Mouse (Mus musculus) gastrocnemius, adult 18-20 months (tissue): ENCODE measurements around the gene Actr10. TPM values are rescaled to one million over a fixed set of nuclear protein-coding genes. Genes with fewer than 3 reads are reported as not detected.
A peak's percentile ranks its signal among the peaks of the same experiment; 100 is the strongest.

Source experiments
- DNase-seq: peaks from one replicate; pipeline ENCODE4 v3.0.0; 2021; ENCODE audit warnings: low spot score
- total RNA-seq, 2 experiments: library from RNA; stranded (reverse); gene quantifications; 2 replicates each; pipeline ENCODE4 v1.2.3; 2021

Gene Actr10
- total RNA-seq, 2 experiments from 2014 or later = 93.2 to 103 TPM

DNA sequence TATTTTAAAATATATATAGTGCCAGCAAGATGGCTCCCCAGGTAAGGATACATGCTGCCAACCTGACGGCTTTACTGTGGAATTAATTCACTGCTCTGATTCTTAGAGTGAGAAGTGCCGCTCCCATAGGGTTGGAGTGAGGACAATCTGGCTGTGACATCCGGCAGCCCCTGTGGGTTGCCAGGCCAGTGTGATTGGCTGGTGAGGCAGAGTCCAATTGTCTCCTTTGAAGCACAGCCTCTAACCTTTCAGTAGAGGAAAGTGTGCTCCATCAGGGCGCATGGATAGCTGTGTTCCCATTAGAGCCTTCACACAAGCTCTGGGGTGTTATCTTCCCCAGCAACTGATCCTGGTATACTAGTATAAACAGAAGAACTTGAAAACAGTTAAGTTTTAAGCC is 21.0 kb downstream of the Actr10 start:
- no peak for DNase-seq

GRCm38 (mm10) chr12:70967581-70967980 is 29.9 kb downstream of the Actr10 start:
- no peak for DNase-seq

DNA sequence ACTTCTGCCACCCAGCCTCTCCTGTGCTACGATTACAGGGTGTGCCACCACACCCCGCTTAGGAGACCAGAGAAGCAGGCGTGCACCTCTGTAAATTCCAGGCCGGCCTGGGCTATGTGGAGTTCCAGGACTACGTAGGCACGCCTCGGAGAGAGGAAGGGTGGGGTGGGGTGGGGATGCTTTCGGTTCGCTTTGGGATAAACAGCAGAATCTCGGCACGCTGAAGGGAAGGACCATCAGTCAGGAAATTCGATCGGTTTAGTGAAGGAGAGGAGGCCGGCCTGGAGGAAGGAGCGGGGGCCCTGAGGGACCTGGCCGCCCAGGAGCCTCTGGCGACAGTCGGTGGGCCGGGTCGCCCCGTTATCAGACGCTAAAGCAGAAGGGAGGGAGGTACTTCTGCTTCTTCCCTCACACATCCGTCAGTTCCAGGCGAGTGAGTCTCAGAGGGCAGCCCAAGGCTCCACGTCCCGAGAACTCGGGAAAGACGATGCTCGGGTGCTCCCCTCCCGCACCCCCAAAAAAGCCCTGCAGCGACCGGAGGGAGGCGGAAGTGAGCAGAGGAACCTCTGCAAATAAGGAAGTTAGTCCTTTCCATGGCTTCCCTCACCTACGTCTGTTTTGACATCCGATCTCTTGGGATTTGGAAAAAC is 30.6 kb downstream of the Actr10 start:
- DNase-seq = peak; percentile 83

GRCm38 (mm10) chr12:70968791-70969307 is 31.2 kb downstream of the Actr10 start:
- peak; percentile 86 for DNase-seq

GRCm38 (mm10) chr12:70969485-70970184 is 32.0 kb downstream of the Actr10 start:
- DNase-seq = peak; percentile 57

DNA sequence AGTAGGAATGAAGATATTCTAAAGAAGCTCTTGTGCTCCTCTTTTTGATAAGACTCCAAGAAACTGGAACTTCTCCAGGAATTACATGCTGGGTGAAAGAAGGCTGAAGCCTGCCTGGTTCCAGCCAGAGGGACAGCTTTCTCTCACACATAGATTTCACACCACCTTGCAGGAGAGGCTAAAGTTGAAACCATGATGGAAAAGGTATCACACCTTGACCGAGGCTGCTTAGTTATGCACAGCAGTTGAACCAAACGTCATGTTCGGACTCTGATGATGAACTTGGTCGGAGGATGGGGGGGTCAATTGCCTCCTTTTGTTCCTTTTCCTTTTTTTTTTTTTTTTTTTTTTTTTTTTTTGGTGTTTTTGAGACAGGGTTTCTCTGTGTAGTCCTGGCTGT is 36.2 kb downstream of the Actr10 start:
- no peak for DNase-seq

- peak; percentile 92 for DNase-seq
Measured at GRCm38 (mm10) chr12:70974441-70975266, 37.0 kb downstream of the Actr10 start, which contains the start of gene Psma3. Gene Psma3, plus strand, starts transcription at chr12:70974621.

GRCm38 (mm10) chr12:70975406-70975805 is 37.7 kb downstream of the Actr10 start:
- DNase-seq = no peak

DNA sequence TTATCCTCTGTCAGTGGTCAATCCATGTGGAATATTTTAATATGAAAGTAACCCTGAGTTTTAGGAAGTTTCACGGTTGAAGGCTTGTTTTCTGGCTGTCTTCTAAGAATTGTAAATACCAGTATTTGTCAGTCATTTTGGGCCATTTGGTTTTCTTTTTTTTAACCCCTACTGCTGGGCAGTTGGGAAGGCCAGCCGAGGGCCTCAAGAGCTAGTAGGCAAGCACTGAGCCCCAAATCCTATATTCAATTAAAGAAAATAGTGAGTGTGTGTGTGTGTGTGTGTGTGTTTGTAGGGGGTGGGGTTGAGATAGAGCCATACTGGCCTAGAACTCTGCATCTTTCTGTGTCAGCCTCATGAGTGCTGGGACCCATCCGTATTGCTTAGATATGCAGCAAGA is 38.2 kb downstream of the Actr10 start:
- DNase-seq = no peak

DNA sequence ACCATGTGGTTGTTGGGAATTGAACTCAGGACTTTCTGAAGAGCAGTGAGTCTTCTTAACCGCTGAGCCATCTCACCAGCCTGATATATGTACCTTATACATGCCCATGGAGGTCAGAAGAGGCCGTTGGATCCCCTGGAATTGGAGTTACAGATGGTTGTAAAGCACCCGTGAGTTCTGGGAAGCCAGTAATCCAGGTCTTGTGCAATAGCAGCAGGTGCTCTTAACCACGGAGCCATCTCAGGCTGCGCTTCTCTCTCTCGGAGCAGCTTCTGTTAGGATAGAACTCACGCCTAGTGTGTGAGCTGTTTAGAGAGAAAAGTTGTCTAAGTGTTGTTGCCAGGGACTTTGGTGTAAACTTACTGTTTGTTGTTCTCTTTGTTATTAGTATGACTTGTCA is 40.7 kb downstream of the Actr10 start:
- DNase-seq = no peak

GRCm38 (mm10) chr12:70984855-70985550 is 47.3 kb downstream of the Actr10 start:
- DNase-seq = no peak

DNA sequence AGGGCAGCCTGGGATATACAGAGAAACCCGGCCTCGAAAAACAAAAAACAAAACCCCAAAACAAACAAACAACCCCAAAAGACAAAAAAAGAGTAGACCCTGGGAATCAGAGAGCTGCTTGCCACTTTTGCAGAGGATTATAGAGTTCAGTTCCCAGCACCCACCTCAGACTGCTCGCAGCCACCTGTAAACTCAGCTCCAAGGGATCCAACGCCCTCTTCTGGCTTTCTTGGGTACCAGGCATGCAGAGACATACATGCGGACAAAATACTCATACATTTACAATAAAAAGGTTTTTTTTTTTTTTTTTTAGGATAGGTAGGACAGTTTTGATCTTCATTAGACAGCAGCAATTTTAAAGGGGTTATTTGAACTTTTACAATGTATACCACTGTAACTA is 59.6 kb downstream of the Actr10 start:
- DNase-seq = no peak

GRCm38 (mm10) chr12:70999423-70999903 is 61.8 kb downstream of the Actr10 start:
- DNase-seq = peak; percentile 46

GRCm38 (mm10) chr12:71000344-71000743 is 62.7 kb downstream of the Actr10 start:
- no peak for DNase-seq

DNA sequence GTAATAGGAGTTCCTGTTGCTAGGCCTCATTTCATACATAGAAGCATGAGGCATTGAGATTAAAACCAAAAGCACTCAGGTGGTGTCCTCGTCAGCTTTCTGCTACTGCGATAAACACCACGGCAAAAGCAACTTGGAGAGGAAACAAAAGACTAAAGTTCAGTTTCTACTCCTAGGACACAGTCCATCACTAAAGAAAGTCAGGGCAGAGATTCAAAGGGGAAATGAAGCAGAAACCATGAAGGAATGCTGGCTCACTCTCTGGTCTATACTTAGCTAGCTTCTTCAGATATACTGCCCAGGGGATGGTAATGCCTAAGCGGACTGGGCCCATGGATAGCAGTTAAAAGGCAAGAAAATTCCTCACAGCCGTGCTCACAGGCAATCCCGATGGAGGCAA is 63.8 kb downstream of the Actr10 start:
- no peak for DNase-seq

GRCm38 (mm10) chr12:71003760-71004426 is 66.2 kb downstream of the Actr10 start:
- DNase-seq = no peak

DNA sequence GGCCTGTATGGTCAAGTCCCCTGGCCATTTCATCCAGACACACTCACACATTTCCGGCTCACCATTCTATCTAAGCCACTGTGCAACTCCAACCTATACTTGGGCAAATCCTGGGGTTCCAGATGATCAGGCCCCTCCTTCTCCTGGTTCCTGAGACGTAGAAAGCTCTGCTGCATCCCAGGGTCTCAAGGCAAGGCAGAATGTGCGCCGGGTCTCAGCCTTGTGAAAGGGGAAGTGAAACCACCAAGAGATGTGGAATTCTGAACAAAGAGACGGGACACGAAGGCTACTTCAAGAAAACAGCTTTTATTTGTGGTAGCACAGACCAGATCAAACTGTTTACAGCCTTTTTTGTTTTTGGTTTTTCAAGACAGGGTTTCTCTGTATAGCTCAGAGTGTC is 68.5 kb downstream of the Actr10 start:
- no peak for DNase-seq

DNA sequence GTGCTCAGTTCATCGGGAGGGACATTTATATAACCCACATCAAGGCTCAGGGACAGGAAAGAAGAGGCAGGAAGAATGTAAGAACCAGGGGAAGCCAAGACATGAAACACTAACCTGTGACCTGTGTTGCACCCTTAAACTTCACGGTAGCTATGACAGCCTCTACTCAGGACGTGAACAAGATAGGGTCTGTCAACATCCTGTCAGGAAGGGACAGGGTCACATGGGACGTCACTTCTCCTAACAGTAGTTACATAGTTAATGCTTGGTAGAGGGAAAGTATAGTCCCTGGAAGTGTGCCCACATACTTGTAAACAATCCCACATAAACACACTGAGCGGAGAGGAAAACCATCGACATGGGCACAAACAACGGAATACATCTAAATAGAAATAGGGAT is 69.2 kb downstream of the Actr10 start:
- DNase-seq = no peak

- peak; percentile 29 for DNase-seq
Measured at GRCm38 (mm10) chr12:71009769-71010168, 72.1 kb downstream of the Actr10 start.
